Mouse (Mus musculus): ENCODE data around the gene Sox6. TPM values are rescaled to one million over a fixed set of nuclear protein-coding genes. Genes with fewer than 3 reads are reported as not detected.
A peak's percentile ranks its signal among the peaks of the same experiment; 100 is the strongest.

Gene Sox6
- total and polyA plus RNA-seq, 2 experiments from 2014 or later, result 33.7 to 39.8 TPM

DNA sequence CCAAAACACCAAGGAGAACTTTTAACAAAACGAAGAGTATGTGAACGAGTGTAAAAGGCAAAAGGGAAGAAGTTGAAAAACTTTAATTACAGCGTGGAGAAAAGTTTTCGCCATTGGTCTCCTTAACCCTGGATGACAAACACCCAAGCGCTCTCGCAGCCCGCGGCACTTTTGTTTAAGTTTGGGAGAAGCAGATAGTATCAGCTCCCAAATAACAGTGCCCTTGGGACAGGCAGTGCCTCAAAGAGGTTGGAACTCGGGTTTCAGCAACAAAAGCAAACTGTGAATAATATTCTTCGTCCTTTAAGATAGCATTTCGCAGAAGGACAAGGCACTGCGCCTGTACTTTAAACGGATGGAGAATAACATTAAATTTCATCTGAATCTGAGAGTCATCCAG lies 572 bp downstream of the Sox6 start:
- Histone ChIP-seq H3K4me1 (ENCODE audit: insufficient read depth, low read length) (peaks cover 12% of the 10 kb centered on the region), H3K4me3 (ENCODE audit: low read length) (peak overlapping the region; percentile 42), H3K9ac (replicated peaks; ENCODE audit: low read length) (no peak overlapping the region), H3K9me3 (ENCODE audit: low read length) (no peaks in the 10 kb centered on the region), H3K4me2 (ENCODE audit: low read depth, low read length) (peak overlapping the region; percentile 84), H3K27me3 (ENCODE audit: insufficient read depth, low read length) (peaks cover 16% of the 10 kb centered on the region), H3K36me3 (ENCODE audit: insufficient read depth, low read length) (no peaks in the 10 kb centered on the region), H3K27ac (no peak overlapping the region)
- DNase-seq (ENCODE audit: low spot score), result no peak
- 8% methylated on average over 13 of the region's 13 CpGs for WGBS
- no peak for TF ChIP-seq CTCF (IDR thresholded peaks at IDR 0.05; ENCODE audit: low read depth)
- ATAC-seq, result no peak

DNA sequence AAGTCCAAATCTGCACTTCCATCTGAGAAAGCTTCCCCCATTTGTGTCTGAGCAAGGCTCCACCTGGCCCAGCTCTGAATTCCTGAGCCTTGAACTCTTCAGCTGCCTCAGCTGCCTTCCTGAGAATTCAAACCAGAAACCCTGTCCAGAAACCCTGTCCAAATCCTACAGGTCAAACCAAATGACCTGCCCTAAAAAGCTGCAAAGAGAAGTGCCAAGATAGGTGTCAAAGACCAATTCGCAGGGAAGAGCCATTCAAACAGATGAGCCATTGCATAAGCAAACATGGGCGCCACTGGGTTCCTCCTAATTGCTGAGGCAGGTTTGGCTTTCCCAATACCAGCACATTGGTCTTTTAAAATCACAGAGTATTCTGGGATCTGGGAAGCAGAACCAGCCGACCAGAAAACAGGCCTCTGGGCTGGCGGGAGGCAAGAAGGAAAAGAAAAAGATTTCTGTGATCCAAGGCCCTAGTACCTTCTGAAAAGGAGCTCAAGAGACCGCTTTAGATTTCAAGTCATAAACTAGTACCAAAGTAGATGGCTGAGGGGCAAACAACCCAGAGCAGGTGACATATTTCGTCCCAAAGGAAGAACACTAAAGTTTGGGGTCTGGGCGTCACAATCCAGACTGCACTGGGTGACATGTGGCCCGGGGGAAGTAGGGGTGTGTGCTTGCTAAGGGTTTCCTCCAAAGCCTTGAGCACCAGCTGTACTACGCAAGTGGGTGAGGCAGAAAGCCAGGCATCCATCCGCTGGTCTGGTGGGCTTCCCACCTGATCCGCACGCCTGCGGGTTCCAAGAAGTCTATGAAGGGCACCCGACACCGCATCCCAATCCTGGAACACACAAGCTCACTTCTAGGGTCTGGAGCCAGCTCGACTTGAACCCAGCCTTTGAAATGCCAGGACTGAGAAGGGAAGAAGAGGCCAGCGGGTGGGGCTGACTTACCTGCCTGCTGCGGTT lies 1.7 kb downstream of the Sox6 start:
- DNase-seq (ENCODE audit: low spot score) (no peak), ATAC-seq (no peak)
- Histone ChIP-seq H3K4me1 (ENCODE audit: insufficient read depth, low read length) (peaks cover 12% of the 10 kb centered on the region), H3K27me3 (ENCODE audit: insufficient read depth, low read length) (peaks cover 16% of the 10 kb centered on the region), H3K27ac (no peak overlapping the region), H3K9ac (replicated peaks; ENCODE audit: low read length) (no peak overlapping the region), H3K9me3 (ENCODE audit: low read length) (no peaks in the 10 kb centered on the region), H3K36me3 (ENCODE audit: insufficient read depth, low read length) (no peaks in the 10 kb centered on the region), H3K4me3 (ENCODE audit: low read length) (no peak overlapping the region; the same call in 1 of the 2 replicates), H3K4me2 (ENCODE audit: low read depth, low read length) (peak overlapping the region; percentile 1; the same call in 1 of the 2 replicates)
- TF ChIP-seq CTCF (IDR thresholded peaks at IDR 0.05; ENCODE audit: low read depth), result no peak
- WGBS, result 39% methylated on average over 18 of the region's 18 CpGs

DNA sequence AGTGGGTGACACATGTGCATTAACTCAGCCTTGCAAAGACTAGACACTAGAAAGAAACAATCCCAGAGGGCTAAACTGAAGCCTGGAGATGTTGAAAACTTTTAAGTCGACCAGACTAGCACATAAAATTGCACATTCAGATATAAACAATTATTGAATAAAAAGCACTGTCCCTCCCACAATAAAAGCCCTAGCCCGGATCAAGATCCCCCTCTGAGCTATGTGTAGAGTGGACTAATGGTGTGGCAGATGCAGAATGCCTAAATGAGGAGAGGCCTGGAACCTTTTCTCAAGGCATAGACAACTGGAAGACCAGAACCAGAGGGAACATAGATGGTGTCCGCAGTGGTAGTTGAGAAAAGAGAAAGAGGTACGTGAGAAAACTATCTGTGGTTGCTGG lies 3.1 kb downstream of the Sox6 start:
- peaks cover 18% of the 10 kb centered on the region for H3K4me1 ChIP-seq (ENCODE audit: insufficient read depth, low read length)
- H3K27ac ChIP-seq, result no peak overlapping the region
- no peak for ATAC-seq
- no peaks in the 10 kb centered on the region for H3K9me3 ChIP-seq (ENCODE audit: low read length)
- DNase-seq (ENCODE audit: low spot score), result no peak
- H3K4me3 ChIP-seq (ENCODE audit: low read length), result no peak overlapping the region
- H3K36me3 ChIP-seq (ENCODE audit: insufficient read depth, low read length), result no peaks in the 10 kb centered on the region
- peak overlapping the region; percentile 96; the same call in 1 of the 2 replicates for H3K4me2 ChIP-seq (ENCODE audit: low read depth, low read length)
- 57% methylated on average over 4 of the region's 4 CpGs for WGBS
- H3K9ac ChIP-seq (replicated peaks; ENCODE audit: low read length), result no peak overlapping the region
- no peak for TF ChIP-seq CTCF (IDR thresholded peaks at IDR 0.05; ENCODE audit: low read depth)
- H3K27me3 ChIP-seq (ENCODE audit: insufficient read depth, low read length), result peaks cover 19% of the 10 kb centered on the region

DNA sequence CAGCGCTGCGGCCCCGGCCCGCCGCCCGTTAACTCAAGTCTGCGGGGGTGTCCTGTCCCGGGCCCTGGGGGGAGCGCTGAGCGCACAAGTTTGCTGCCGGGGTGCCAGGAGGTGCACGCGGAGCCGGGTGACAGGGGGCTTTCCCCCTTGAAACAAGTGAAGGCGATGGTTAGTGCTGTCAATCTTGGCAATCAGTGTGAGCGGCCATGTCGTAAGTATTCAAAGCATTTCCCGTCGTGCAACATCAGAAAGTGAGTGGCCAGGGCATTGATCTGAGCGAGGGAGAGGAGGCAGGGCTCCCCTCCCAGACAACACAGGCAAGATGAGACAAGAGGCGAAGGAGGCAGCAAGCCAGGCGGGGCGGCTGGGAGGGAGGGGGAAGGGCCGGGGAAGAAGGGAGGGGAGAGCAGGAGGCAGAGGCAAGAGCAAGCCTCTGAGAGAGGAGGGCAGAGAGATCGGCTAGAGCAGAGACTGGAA lies 4.3 kb downstream of the Sox6 start:
- DNase-seq (ENCODE audit: low spot score), result peak; percentile 68

DNA sequence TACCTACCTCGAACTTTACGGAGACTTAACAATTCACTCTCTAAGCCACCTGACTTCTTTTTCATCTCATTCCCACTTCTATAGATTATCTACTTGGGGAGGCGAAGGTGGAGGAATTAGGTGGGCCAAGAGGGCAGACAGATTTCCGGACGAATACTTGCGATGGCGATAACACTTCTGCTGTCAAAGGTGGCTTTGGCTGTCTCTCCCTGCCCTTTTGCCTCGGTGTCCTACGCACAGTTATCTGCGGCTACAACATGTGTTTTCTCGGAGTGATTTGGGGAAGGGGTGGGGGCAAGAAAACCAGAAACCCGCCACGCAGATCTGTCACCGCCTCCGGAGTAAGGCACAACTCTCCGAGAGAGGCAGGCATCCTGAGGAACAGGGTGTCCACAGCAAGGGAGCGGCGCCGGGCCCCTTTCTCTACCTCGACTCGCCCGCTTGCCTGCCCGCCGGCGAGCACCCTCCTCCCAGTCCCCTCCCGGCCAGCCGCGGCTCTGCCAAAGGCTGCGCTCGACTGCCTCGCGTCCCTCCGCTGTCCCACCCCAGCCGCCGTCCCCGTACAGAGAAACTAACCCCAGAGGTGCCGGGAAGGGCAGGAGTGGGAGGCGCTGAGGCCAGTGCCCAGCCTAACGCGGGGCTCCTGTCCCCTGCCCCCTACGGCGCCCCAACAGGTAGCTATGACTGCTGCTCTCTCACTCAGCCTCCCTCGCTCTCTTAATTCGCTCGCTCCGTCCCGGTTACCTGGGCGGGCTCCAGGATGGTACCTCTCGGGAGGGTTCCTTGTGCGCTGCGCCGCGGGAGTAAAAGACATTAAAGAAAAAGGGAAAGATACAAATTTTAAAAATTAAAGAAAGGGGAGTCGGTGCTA lies 5.0 kb downstream of the Sox6 start:
- H3K27me3 ChIP-seq (ENCODE audit: insufficient read depth, low read length), result peaks cover 14% of the 10 kb centered on the region
- H3K4me1 ChIP-seq (ENCODE audit: insufficient read depth, low read length), result peaks cover 12% of the 10 kb centered on the region; the same call in 1 of the 2 replicates
- peak overlapping the region; percentile 75 for H3K27ac ChIP-seq
- peak overlapping the region; percentile 52 for H3K4me3 ChIP-seq (ENCODE audit: low read length)
- TF ChIP-seq CTCF (IDR thresholded peaks at IDR 0.05; ENCODE audit: low read depth), result no peak
- H3K36me3 ChIP-seq (ENCODE audit: insufficient read depth, low read length), result no peaks in the 10 kb centered on the region
- H3K4me2 ChIP-seq (ENCODE audit: low read depth, low read length), result peak overlapping the region; percentile 96
- DNase-seq (ENCODE audit: low spot score) (peak; percentile 68), ATAC-seq (peak; percentile 75)
- H3K9ac ChIP-seq (replicated peaks; ENCODE audit: low read length), result peak overlapping the region; percentile 44
- 1% methylated on average over 54 of the region's 54 CpGs for WGBS
- no peaks in the 10 kb centered on the region for H3K9me3 ChIP-seq (ENCODE audit: low read length)

More for the DNA sequence above, 4.3 kb downstream of the Sox6 start:
- ATAC-seq, result peak; percentile 66
- H3K4me2 ChIP-seq (ENCODE audit: low read depth, low read length), result peak overlapping the region; percentile 96
- WGBS, result under 1% methylated on average over 25 of the region's 25 CpGs
- H3K9ac ChIP-seq (replicated peaks; ENCODE audit: low read length), result peak overlapping the region; percentile 44
- H3K4me1 ChIP-seq (ENCODE audit: insufficient read depth, low read length), result peaks cover 16% of the 10 kb centered on the region
- no peaks in the 10 kb centered on the region for H3K9me3 ChIP-seq (ENCODE audit: low read length)
- no peaks in the 10 kb centered on the region for H3K36me3 ChIP-seq (ENCODE audit: insufficient read depth, low read length)
- peaks cover 19% of the 10 kb centered on the region for H3K27me3 ChIP-seq (ENCODE audit: insufficient read depth, low read length)
- peak overlapping the region; percentile 75 for H3K27ac ChIP-seq
- peak overlapping the region; percentile 52 for H3K4me3 ChIP-seq (ENCODE audit: low read length)
- no peak for TF ChIP-seq CTCF (IDR thresholded peaks at IDR 0.05; ENCODE audit: low read depth)

DNA sequence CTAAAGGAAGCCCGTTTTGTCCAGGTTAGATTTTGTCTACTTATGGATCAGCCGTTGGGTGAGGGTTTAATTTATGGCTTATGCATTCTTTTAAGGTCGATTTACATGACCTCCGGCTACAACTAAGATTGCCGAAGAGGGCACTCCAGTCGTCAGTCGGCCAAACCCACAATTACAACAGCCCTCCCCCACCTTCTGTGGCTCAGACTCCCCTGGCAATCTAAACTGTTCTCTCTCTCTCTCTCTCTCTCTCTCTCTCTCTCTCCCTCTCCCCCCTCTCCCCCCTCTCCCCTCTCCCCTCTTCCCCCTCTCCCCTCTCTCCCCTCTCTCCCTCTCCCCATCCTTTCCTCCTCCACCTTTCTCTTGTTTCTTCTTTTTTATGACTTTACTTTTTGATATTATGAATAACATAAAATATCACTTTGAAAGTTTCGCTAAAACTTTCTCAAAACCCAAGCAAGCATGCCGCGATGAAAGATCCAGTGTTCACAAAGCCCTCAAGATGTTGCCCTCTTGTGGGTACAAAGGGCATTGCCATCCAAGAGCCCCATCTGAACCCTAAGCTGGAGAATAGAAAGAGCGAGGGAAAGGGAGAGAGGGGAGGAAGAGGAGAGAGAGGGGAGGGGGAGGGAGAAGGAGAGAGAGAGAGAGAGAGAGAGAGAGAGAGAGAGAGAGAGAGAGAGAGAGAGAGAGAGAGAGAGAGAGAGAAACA lies 5.8 kb downstream of the Sox6 start:
- H3K9ac ChIP-seq (replicated peaks; ENCODE audit: low read length), result peak overlapping the region; percentile 67; the same call in 1 of the 2 replicates
- peak; percentile 86 for TF ChIP-seq CTCF (IDR thresholded peaks at IDR 0.05; ENCODE audit: low read depth)
- H3K27ac ChIP-seq, result peak overlapping the region; percentile 87
- H3K27me3 ChIP-seq (ENCODE audit: insufficient read depth, low read length), result peaks cover 12% of the 10 kb centered on the region
- H3K4me3 ChIP-seq (ENCODE audit: low read length), result peak overlapping the region; percentile 52
- H3K9me3 ChIP-seq (ENCODE audit: low read length), result no peaks in the 10 kb centered on the region
- peak; percentile 91 for DNase-seq (ENCODE audit: low spot score)
- ATAC-seq, result peak; percentile 59
- H3K4me1 ChIP-seq (ENCODE audit: insufficient read depth, low read length), result peaks cover 12% of the 10 kb centered on the region; the same call in 1 of the 2 replicates
- WGBS, result under 1% methylated on average over 11 of the region's 11 CpGs
- no peaks in the 10 kb centered on the region for H3K36me3 ChIP-seq (ENCODE audit: insufficient read depth, low read length)
- peak overlapping the region; percentile 96 for H3K4me2 ChIP-seq (ENCODE audit: low read depth, low read length)
